Mouse (Mus musculus) small intestine, adult 2 months (tissue): ENCODE measurements around the gene 2810408A11Rik.

Experiments used
- CTCF ChIP-seq: fragments of 200-500 bp; IDR thresholded peaks from 2 replicates; pipeline ENCODE4 v1.5.1; 2012; ENCODE audit warnings: low read depth, mild to moderate bottlenecking, control low read depth, inconsistent platforms, low read length, moderate library complexity, mixed read lengths; ENCODE audit not compliant: insufficient replicate concordance, insufficient read length; ENCODE audit errors: extremely low read depth
- POLR2A ChIP-seq: fragments of 200-500 bp; IDR thresholded peaks from 2 replicates; pipeline ENCODE4 v1.6.1; 2012; ENCODE audit warnings: low read depth, mild to moderate bottlenecking, control low read depth, inconsistent platforms, low read length, moderate library complexity

DNA sequence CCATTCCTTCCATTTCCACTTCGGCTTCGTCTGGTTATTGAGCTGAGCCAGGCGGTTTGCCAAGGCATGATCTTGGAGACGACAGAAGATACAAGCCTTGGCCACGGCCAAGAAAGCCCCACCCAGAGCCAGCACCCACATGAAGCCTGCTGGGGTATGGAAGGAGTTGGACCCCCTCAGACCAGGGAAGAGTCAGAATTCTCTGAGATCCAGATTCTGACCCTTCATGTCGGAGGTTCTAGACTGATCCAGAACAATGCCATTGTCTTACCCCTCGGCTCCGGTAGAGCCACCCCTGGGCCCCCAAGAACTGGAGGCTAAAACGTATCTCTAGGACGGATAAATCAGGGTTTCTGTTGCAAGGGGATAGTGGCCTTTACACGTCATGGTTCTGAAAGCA is 22.9 kb downstream of the 2810408A11Rik start, which contains the start of gene Tmem95:
- TF ChIP-seq POLR2A (no peak), CTCF (no peak)
